ENCODE assay signal across 21 mouse cellular contexts in the genomic region with DNA sequence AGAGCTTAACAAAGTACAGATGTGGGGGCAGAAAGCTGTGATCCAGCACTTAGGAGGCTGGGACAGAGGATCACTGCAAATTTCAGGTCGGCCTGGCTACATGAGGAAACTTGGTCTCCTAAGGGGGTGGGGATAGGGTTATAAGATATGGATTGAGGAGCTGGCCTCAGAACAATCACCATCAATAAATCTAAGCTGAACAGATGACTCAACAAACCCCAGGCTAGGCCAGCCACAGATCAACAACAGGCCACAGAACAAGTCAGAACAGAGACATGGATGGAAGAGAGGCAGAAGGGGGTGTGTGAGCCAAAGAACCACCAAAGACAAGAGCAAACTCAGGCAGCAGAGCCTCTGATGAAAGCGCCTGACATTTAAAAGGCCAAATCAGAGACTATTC. TPM values are rescaled to one million over a fixed set of nuclear protein-coding genes. Genes with fewer than 3 reads are reported as not detected.
DNase-seq lines count a peak whose midpoint lies in the region; ATAC-seq lines count a peak whose summit lies in the region.
"Had no signal": no experiment of that assay in that cellular context is flagged by ENCODE, and none has a peak within 500 bp of the region (broad histone marks: within the 10 kb centered on the region; RNA-seq: fewer than 3 reads in every experiment).

No protein-coding gene starts in this region.

- no peaks in the 10 kb centered on the region for H3K36me3 ChIP-seq in forebrain, embryonic 10.5 days (replicated peaks)
- no peaks in the 10 kb centered on the region for H3K36me3 ChIP-seq in forebrain, embryonic 12.5 days (replicated peaks)
- no peaks in the 10 kb centered on the region for H3K36me3 ChIP-seq in stomach, embryonic 16.5 days (ENCODE audit: control insufficient read depth, insufficient read depth, low read length)
- no peaks in the 10 kb centered on the region for H3K36me3 ChIP-seq in hindbrain, embryonic 13.5 days
- H3K36me3 ChIP-seq: embryonic facial prominence, embryonic 12.5 days; G1E; intestine, embryonic 15.5 days; liver, embryonic 12.5 days; neural tube, embryonic 12.5 days had no signal

- no peak for ATAC-seq in forebrain, embryonic 12.5 days (ENCODE audit: low FRiP score)
- no peak; the same call in 1 of the 2 replicates for ATAC-seq in stomach, embryonic 16.5 days (ENCODE audit: insufficient read depth, low FRiP score)
- ATAC-seq in hindbrain, embryonic 13.5 days (ENCODE audit: low FRiP score), result no peak
- ATAC-seq: hindbrain, embryonic 16.5 days; intestine, embryonic 15.5 days; liver, embryonic 12.5 days had no signal

- no peak for DNase-seq in forebrain, embryonic 10.5 days (ENCODE audit: extremely low spot score, low spot score)
- peak; percentile 38 for DNase-seq in 416B (ENCODE audit: low read depth)
- peak; percentile 85 for DNase-seq in gonadal fat pad, adult 2 months (ENCODE audit: low read depth)
- no peak for DNase-seq in adrenal gland, postnatal 25 days
- DNase-seq: adrenal gland, adult 2 months; cerebellum, adult 18-20 months; gastrocnemius, postnatal 36 days; heart, postnatal 4 days; kidney, adult 8-10 months; kidney, postnatal 14 days; lung, adult 2 months; midbrain, embryonic 14.5 days had no signal

- no peak overlapping the region for H3K4me2 ChIP-seq in forebrain, embryonic 12.5 days
- no peak overlapping the region for H3K4me2 ChIP-seq in stomach, embryonic 16.5 days (ENCODE audit: low read depth, low read length)
- H3K4me2 ChIP-seq in hindbrain, embryonic 13.5 days, result no peak overlapping the region
- H3K4me2 ChIP-seq: embryonic facial prominence, embryonic 12.5 days; intestine, embryonic 15.5 days; liver, embryonic 12.5 days; neural tube, embryonic 12.5 days had no signal

- H3K4me1 ChIP-seq in forebrain, embryonic 10.5 days, result peaks cover 45% of the 10 kb centered on the region
- peaks cover 22% of the 10 kb centered on the region for H3K4me1 ChIP-seq in forebrain, embryonic 12.5 days
- peaks cover 5% of the 10 kb centered on the region; the same call in 1 of the 2 replicates for H3K4me1 ChIP-seq in stomach, embryonic 16.5 days (ENCODE audit: control insufficient read depth, insufficient read depth, low read length)
- H3K4me1 ChIP-seq in hindbrain, embryonic 13.5 days (replicated peaks), result peaks cover 20% of the 10 kb centered on the region

- H3K9me3 ChIP-seq in forebrain, embryonic 10.5 days, result no peaks in the 10 kb centered on the region
- H3K9me3 ChIP-seq in forebrain, embryonic 12.5 days, result no peaks in the 10 kb centered on the region
- H3K9me3 ChIP-seq in stomach, embryonic 16.5 days (replicated peaks; ENCODE audit: control insufficient read depth, low read length), result no peaks in the 10 kb centered on the region
- no peaks in the 10 kb centered on the region for H3K9me3 ChIP-seq in hindbrain, embryonic 13.5 days
- H3K9me3 ChIP-seq: embryonic facial prominence, embryonic 12.5 days; G1E; intestine, embryonic 15.5 days; liver, embryonic 12.5 days; neural tube, embryonic 12.5 days had no signal

- WGBS in forebrain, embryonic 10.5 days, result 76% methylated on average over 2 of the region's 2 CpGs
- 87% methylated on average over 2 of the region's 2 CpGs for WGBS in forebrain, embryonic 12.5 days
- WGBS in stomach, embryonic 16.5 days, result 63% methylated on average over 2 of the region's 2 CpGs
- 81% methylated on average over 2 of the region's 2 CpGs for WGBS in hindbrain, embryonic 13.5 days

- H3K27ac ChIP-seq in forebrain, embryonic 10.5 days, result 0 out of 2 replicates have a peak overlapping the region, but pooled peaks have one; percentile 40
- H3K27ac ChIP-seq in forebrain, embryonic 12.5 days, result no peak overlapping the region
- H3K27ac ChIP-seq in stomach, embryonic 16.5 days (ENCODE audit: low read length), result peak overlapping the region; percentile 76; the same call in 1 of the 2 replicates
- H3K27ac ChIP-seq in hindbrain, embryonic 13.5 days, result no peak overlapping the region
- H3K27ac ChIP-seq: embryonic facial prominence, embryonic 12.5 days; intestine, embryonic 15.5 days; liver, embryonic 12.5 days; neural tube, embryonic 12.5 days had no signal

- peaks cover 7% of the 10 kb centered on the region; the same call in 1 of the 2 replicates for H3K27me3 ChIP-seq in forebrain, embryonic 10.5 days (ENCODE audit: poor library complexity, severe bottlenecking)
- H3K27me3 ChIP-seq in forebrain, embryonic 12.5 days, result peaks cover 6% of the 10 kb centered on the region
- no peaks in the 10 kb centered on the region for H3K27me3 ChIP-seq in stomach, embryonic 16.5 days (ENCODE audit: control insufficient read depth, insufficient read depth, low read length)
- H3K27me3 ChIP-seq in hindbrain, embryonic 13.5 days, result peaks cover 25% of the 10 kb centered on the region
- H3K27me3 ChIP-seq: intestine, embryonic 15.5 days; neural tube, embryonic 12.5 days had no signal

- no peak overlapping the region for H3K9ac ChIP-seq in forebrain, embryonic 12.5 days
- H3K9ac ChIP-seq in stomach, embryonic 16.5 days (ENCODE audit: low read length), result no peak overlapping the region
- no peak overlapping the region for H3K9ac ChIP-seq in hindbrain, embryonic 13.5 days
- H3K9ac ChIP-seq: embryonic facial prominence, embryonic 12.5 days; intestine, embryonic 15.5 days; liver, embryonic 12.5 days; neural tube, embryonic 12.5 days had no signal

- H3K4me3 ChIP-seq in forebrain, embryonic 10.5 days, result no peak overlapping the region
- no peak overlapping the region for H3K4me3 ChIP-seq in forebrain, embryonic 12.5 days (replicated peaks)
- no peak overlapping the region for H3K4me3 ChIP-seq in stomach, embryonic 16.5 days (replicated peaks; ENCODE audit: low read length)
- no peak overlapping the region for H3K4me3 ChIP-seq in hindbrain, embryonic 13.5 days
- H3K4me3 ChIP-seq: embryonic facial prominence, embryonic 12.5 days; intestine, embryonic 15.5 days; liver, embryonic 12.5 days; neural tube, embryonic 12.5 days had no signal

RNA-seq across cellular contexts. Expression of gene Slc2a1, which starts 41.3 kb away (rescaled TPM):
- 204 and 222 TPM in 2 replicates for polyA plus RNA-seq in forebrain, embryonic 10.5 days (2016; fragmentation: Nextera tagmentation; extraction: Ambion mirVana)
- 110 and 113 TPM in 2 replicates for polyA plus RNA-seq in forebrain, embryonic 12.5 days (2016; fragmentation: Nextera tagmentation; extraction: Ambion mirVana)
- polyA plus RNA-seq in gonadal fat pad, adult 2 months (2012; rRNA removed), result 32.1 and 37.3 TPM in 2 replicates
- 142 and 155 TPM in 2 replicates for polyA plus RNA-seq in stomach, embryonic 16.5 days (2015; fragmentation: Nextera tagmentation; extraction: Ambion mirVana)
- total RNA-seq in adrenal gland, postnatal 25 days (2021), result 19.7 and 21.6 TPM in 2 replicates
- polyA plus RNA-seq in hindbrain, embryonic 13.5 days (2015; fragmentation: Nextera tagmentation; extraction: Ambion mirVana), result 94.4 and 96.5 TPM in 2 replicates

Comparison
In these comparisons a context has a peak if more than half of its experiments do, and no peak if none do; other contexts are left out.
1. H3K27ac ChIP-seq: peak in forebrain, embryonic 10.5 days (single experiment) and stomach, embryonic 16.5 days (single experiment); none in forebrain, embryonic 12.5 days (single experiment) and hindbrain, embryonic 13.5 days (single experiment).
2. DNase-seq: peak in 416B (single experiment) and gonadal fat pad, adult 2 months (single experiment); none in forebrain, embryonic 10.5 days (single experiment) and adrenal gland, postnatal 25 days (single experiment).